Mouse (Mus musculus): ENCODE data around the gene Sell. TPM values are rescaled to one million over a fixed set of nuclear protein-coding genes. Genes with fewer than 3 reads are reported as not detected.
"Not testable (repeated sequence)": the region's sequence is repeated elsewhere in the genome, so short reads cannot be mapped to it uniquely, and the experiment has no call there.

Gene Sell
- 838 and 904 TPM in 2 replicates for total RNA-seq (2015)
- 641 and 646 TPM in 2 replicates for total RNA-seq (2017)

DNA sequence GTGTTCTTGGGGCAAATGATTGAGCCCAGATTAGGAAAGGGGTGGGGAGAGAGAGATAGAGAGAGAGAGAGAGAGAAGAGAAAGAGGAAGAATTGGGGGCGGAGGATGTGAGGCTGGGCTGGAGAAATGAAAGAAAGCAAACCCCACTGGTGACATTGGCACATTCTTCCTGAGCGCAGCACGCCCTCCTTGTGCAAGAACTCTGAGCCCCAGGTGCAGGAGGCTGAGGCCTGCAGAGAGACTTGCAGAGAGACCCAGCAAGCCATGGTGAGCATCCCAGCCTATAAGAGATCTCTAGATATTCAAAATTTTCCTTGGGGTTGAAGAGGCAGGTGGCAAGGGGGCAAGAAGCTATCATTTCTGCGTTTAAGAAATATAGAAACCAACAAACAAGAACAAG, at the start of gene Sell:
Sell (plus strand) TSS at position 58 of the 400 bp plus-strand sequence.
- peak; percentile 80 for ATAC-seq (ENCODE audit: poor library complexity, severe bottlenecking)

DNA sequence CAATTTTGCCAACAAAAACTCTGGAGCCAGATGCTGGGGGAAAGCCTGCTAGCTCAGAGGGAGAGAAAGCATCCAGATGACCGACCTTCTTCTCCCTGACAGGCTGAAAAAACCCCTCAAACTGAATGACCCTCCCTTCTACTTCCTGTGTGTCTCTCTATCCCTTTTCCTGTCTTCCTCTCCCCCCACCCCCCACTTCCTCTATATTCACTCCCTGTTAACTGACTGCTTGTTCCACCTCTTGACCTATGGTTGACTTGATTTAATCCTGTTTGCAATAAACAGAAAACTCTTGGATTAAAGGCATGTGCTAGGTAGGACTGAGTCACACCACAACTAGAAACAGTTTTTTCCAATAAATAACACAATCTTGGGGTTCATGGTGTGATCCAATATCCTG, 47.2 kb upstream of the Sell start:
- ATAC-seq (ENCODE audit: poor library complexity, severe bottlenecking) = 0 out of 2 replicates have a peak, but pooled peaks have one; percentile 10

- no peak for ATAC-seq (ENCODE audit: poor library complexity, severe bottlenecking)
Observed at GRCm38 (mm10) chr1:164018221-164018896, 43.4 kb upstream of the Sell start.

DNA sequence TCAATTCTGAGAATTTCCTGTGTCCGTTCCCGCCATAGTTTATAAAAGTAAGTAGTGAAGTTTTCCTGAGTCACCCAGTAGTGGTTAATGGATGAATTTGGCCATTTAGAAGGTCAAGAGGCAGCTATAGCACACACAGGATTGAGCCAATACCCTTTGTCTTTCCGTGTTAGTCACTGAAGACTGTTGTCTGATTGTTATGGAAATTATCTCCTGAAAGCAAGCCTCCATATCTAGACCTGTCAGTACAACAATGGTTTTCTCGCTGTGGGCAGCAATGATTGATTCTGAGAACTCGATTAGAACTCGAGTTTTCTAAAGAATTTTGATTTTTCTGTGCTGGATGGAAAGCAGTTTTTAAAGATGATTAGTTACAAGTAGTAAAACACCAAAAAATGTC, 42.0 kb upstream of the Sell start:
- no peak for ATAC-seq (ENCODE audit: poor library complexity, severe bottlenecking)

DNA sequence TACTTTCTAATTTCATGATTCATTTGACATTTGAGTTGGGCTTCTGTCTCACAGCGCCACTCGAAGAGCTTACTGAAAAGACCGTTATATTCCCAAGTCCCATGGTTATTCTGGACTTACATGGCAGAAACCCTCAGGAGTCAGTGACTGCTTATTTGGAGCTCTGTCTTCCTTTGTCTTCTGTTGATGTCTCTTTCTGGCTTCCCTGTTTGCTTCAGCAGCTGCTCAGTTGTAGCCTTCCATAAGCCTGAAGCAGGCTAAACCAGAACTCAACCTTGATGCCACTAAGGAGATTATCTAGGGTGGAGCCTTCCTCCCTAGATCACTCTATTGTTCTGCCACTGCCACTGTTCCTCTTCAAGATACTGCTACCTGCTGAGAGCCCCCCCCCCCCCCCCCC, 41.0 kb upstream of the Sell start:
- ATAC-seq (ENCODE audit: poor library complexity, severe bottlenecking) = not testable (repeated sequence)

- not testable (repeated sequence) for ATAC-seq (ENCODE audit: poor library complexity, severe bottlenecking)
Observed at GRCm38 (mm10) chr1:164022106-164022505, 39.7 kb upstream of the Sell start.

DNA sequence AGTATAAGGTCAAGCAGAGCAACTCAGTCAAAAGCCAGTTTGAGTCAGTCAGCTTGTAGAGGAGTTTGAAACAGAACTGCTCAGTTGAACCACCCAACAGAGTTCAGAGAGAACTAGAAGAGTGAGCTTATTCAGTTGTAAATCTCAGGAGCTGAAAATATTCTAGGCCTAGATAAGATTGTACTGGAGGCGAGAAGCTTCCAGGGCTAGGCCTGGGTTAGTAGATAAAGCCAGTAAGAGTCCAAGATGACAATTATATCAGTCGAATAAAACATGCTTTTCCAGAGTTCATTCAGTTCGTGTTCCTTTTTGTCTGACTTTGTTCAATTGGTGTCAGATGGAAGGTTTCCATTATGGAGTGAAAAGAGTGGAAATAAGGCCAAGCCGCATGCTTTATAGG, 36.1 kb upstream of the Sell start:
- ATAC-seq (ENCODE audit: poor library complexity, severe bottlenecking) = no peak

- ATAC-seq (ENCODE audit: poor library complexity, severe bottlenecking) = no peak
Observed at GRCm38 (mm10) chr1:164027416-164027815, 34.4 kb upstream of the Sell start.

GRCm38 (mm10) chr1:164040385-164041135, 21.2 kb upstream of the Sell start:
- no peak for ATAC-seq (ENCODE audit: poor library complexity, severe bottlenecking)

GRCm38 (mm10) chr1:164043549-164043948, 18.2 kb upstream of the Sell start:
- ATAC-seq (ENCODE audit: poor library complexity, severe bottlenecking) = no peak

DNA sequence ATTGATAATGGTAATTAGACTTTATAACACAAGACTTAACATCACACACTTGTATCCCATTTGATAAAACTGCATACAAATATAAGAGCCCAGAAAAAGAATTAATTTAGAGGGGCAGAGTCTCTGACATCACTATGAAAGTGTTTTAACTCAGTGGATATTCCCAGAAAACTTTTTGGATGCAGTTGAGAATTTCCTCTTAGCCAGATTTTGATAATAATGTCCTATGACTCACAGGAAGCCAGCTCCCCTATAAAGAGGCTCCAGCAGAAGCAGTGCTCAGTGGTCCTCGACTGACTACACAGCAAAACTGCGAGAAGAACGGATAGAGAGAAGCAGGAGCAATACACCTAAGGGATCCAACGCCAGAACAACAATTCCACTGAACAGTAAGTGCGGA, 13.8 kb upstream of the Sell start, which contains the start of gene Sele:
Sele (plus strand) TSS at position 301 of the 400 bp plus-strand sequence.
- ATAC-seq (ENCODE audit: poor library complexity, severe bottlenecking) = no peak

GRCm38 (mm10) chr1:164053561-164053960, 8.2 kb upstream of the Sell start:
- ATAC-seq (ENCODE audit: poor library complexity, severe bottlenecking) = peak; percentile 75

DNA sequence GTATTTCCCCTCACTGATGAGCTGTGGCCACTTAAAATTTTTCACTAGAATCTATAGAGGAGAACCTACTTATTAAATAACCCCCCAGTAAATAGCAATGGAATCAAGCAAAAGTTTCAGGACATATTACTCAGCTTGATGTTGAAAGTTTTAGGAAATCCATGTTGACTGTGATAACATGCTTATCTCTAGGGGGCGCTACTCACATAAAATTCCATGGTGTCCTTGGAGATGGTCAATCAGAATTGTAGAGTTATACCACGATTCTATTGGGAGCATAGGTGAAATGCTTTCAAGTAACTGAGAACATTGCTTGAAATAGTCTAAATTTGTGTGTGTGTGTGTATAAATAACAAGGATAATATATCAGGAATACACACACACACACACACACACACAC, 7.0 kb upstream of the Sell start:
- peak; percentile 62 for ATAC-seq (ENCODE audit: poor library complexity, severe bottlenecking)

DNA sequence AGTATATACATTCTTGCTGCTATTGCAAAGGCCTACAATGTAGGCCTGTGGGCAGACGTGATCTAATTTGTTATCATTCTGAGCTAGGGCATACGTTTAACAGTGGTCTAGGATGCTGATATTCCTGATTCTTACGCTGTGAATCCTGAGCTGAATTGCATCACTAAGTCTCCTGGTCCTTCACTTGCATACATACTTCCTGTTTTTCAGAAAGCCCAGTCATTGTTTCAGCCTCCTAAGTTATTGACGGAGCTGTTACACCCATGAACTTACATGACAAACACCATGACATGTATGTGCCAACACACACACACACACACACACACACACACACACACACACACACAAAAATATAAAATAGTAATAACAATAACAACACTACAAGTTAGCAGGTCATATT, 1.7 kb upstream of the Sell start:
- peak; percentile 70 for ATAC-seq (ENCODE audit: poor library complexity, severe bottlenecking)

GRCm38 (mm10) chr1:164061278-164061677, 504 bp upstream of the Sell start:
- peak; percentile 45 for ATAC-seq (ENCODE audit: poor library complexity, severe bottlenecking)

DNA sequence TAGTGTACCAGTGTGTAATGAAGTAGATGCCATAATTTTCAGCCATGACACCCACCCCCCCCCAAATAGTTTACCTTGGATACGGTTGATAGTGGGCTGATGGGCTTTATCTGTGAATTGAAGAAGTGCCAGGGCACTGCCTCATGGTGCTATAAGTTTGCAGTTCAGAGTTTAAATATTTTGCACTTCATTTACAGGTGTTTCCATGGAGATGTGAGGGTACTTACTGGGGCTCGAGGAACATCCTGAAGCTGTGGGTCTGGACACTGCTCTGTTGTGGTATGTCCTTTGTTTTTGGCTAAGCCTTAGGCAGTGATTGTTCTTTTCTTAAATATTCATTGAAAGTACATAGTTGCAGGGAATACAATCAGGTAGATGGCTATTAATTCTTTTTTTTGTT, 1.1 kb downstream of the Sell start:
- ATAC-seq (ENCODE audit: poor library complexity, severe bottlenecking) = no peak

GRCm38 (mm10) chr1:164063745-164064144, 2.0 kb downstream of the Sell start:
- peak; percentile 13; the same call in 1 of the 2 replicates for ATAC-seq (ENCODE audit: poor library complexity, severe bottlenecking)

GRCm38 (mm10) chr1:164069261-164069660, 7.5 kb downstream of the Sell start:
- ATAC-seq (ENCODE audit: poor library complexity, severe bottlenecking) = no peak

GRCm38 (mm10) chr1:164070461-164070860, 8.7 kb downstream of the Sell start:
- no peak for ATAC-seq (ENCODE audit: poor library complexity, severe bottlenecking)

GRCm38 (mm10) chr1:164071111-164071510, 9.3 kb downstream of the Sell start:
- ATAC-seq (ENCODE audit: poor library complexity, severe bottlenecking) = 0 out of 2 replicates have a peak, but pooled peaks have one; percentile 11

DNA sequence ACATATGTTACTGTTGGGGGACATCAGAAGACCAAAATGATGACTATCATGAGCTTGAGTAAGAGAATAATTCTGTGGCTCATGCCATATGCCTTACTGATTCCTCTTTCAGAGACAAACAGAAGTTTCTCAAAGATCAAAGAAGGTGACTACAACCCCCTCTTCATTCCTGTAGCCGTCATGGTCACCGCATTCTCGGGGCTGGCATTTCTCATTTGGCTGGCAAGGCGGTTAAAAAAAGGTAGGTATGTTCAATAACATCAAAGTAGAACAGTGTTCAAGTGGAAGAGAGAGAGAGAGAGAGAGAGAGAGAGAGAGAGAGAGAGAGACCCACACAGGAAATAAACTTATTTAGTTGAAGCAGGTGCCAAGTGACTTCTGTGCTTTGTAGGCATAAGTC, 10.2 kb downstream of the Sell start:
- no peak for ATAC-seq (ENCODE audit: poor library complexity, severe bottlenecking)

DNA sequence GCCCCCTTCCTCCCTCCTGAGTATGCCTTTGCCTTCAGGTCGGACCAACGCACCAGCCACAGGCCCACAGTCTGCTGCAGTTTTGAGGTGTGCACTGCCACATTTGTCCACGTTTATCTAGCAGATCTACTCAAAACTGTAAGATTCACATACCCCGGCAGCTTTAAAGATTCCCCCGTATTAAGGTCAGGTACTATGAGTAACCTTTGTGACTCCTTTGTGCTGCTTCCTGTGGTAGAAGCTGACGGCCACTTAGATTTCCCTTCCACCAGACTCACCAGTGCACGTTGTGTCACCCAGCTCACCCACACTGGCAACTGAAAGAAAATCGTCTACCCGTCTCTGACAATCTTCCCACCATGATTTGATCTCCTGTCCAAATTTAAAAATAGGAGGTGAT, 11.3 kb downstream of the Sell start:
- ATAC-seq (ENCODE audit: poor library complexity, severe bottlenecking) = peak; percentile 16; the same call in 1 of the 2 replicates
